Mouse (Mus musculus) urinary bladder, adult 18-20 months (tissue): Measurements from ENCODE around the gene Cldn22.
A peak's percentile ranks its signal among the peaks of the same experiment; 100 is the strongest.

Source experiments
- DNase-seq, 2 experiments: peaks; one replicate each; pipeline ENCODE4 v3.0.0; 2022; ENCODE audit warnings: low spot score in 2 of 2, mixed read lengths in 2 of 2

The Cldn22 gene

DNA sequence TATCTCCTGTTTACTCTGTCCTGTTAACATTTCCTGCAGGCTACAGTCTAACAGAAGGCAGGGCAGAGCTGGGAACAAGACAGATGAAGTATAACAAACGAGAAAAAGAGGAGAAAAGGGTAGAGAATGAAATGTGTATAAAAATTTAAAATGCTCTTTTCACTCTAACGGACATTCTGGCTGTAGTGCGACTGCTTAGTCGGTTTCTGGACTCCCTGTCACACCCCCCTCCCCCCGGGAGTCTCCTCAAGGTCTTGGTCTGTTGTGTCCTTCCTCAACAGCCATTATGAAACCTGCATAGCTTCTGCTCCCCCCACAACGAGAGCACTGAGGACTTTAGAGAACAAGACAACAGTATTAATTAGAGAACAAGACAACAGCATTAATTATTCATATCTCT is 8.3 kb downstream of the Cldn22 start:
- no peak for DNase-seq

GRCm38 (mm10) chr8:47833944-47834343 is 9.7 kb downstream of the Cldn22 start:
- no peak for DNase-seq

GRCm38 (mm10) chr8:47843063-47843462 is 18.8 kb downstream of the Cldn22 start:
- no peak for DNase-seq

GRCm38 (mm10) chr8:47843651-47844050 is 19.4 kb downstream of the Cldn22 start:
- DNase-seq, result no peak

DNA sequence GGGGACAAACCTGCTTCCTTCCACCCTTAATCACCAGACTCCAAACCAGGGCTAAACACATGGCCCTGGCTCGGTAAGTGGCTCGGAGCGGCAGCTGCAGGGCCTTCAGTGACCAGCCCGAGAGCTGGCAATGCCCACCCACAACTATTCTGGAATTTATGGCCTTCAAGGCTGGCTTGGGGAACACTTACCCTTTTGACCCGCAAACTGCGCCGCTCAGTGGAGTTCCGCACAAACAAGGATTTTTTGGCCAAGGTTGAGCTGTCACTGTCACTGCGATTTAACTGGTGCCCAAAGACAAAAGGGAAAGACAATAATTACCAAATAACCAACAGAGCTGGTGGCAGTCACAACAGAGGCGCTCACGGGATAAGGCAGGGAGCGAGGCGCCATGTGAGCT is 21.7 kb downstream of the Cldn22 start:
- no peak for DNase-seq

DNA sequence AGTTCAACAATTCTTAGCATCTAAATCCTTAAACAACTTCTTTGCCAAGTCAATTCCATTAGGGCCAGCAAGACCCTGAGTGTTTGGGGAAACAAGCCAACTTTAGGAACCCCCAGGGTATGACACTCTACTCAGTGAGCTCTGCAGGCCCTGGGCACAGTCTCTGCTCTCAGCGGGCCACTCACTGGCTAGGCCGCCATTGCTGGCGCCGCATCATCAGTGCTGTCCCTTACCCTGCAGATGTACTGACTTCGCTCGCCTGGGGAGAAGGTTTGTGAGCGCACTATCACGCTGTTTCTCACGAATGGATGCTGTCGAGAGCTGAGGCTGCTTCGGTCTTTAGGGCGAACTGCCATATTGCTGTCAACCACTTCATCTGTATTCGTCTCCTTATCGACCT is 22.9 kb downstream of the Cldn22 start:
- DNase-seq, result no peak

DNA sequence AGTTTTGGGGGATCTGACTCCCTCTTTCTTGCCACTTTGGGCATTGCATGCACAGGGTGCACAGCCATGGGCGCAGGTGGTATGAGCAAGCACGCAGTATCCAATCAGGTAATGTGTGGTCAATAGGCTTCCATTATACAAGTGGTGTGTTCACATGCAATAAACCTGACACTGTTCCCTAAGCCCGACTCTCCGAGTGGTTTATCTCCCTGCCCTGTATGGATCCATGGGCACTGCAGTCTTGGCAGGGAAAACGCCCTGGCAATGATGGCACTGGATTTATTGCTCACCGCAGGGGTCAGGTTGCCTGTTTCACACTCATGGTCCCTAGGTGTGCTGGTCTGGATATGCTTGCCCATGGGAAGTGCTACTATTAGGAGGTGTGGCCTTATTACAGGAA is 23.6 kb downstream of the Cldn22 start:
- DNase-seq, result no peak

- no peak for DNase-seq
These were observed 25.6 kb downstream of the Cldn22 start for GRCm38 (mm10) chr8:47849842-47850241.

DNA sequence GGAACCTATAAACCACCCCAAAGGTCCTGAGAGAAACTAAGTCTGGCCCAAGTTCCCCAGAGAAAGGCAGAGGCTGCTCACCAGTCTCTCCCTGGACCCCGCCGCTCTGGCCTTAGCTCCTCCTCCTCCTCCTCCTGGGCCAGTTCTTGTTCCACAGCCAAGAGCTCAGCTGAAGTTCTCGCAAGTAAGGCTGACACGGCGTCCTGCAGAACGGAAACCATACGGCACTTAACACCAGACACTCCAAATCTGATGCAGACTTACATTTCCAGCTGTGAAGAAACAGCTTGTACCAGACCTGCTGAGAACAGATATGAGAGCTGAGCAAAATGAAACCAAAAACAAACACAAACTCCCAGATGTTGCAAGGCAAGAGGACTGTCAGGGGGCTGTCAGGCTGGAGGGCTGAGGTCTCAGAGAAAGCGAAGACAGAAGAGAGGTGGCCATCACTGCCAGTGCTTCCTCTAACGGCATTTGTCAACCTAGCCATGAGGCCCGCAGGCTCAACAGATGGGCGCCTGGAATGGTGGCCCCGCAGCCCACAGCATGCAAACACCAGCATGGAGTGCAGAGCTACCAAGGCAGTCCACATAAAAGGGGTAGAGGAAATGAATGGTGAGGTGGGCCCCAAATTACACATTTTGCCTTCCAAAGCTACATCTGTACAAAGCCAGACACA is 27.7 kb downstream of the Cldn22 start:
- DNase-seq, result peak in 1 of 2 experiments; percentile 40

- no peak for DNase-seq
These were observed 28.5 kb downstream of the Cldn22 start for GRCm38 (mm10) chr8:47852737-47853136.

DNA sequence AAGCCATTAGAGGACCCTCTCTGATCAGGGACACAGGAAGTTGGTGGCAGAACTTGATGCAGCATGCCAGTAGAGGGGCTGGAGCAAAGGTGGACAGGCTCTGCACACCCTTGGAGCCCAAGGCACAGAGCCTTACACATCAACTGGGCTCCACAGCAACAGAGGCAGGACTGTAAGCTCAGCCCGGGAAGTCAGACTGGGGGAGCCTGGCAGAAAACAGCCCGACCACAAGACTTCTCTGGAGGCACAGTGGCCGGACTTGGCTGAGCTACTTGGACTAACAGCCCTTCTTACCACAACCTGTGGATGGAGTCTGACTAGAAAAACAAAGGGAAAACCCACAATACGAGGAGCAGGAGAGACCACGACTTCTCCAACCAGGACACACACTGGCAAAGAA is 29.1 kb downstream of the Cldn22 start:
- no peak for DNase-seq

- no peak for DNase-seq
These were observed 35.0 kb downstream of the Cldn22 start for GRCm38 (mm10) chr8:47859259-47859658.

DNA sequence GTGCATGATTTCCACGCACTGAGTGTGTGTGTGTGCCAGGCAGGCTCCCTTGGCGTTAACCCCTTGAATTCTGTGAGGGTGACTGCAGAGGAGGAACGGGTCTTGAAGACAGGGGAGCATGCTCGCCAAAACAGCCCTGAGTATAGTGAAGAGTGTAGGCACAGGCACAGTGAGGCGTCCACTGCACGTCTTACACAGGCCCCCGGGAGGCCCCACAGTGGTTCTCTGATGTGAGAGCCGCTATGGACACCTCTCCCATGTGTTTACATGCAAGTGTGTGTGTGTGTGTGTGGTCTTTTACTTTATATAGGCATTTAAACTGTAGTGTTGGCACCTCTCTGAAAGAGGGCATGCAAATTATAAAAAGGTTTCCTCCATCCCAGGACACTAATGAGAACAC is 42.3 kb downstream of the Cldn22 start:
- DNase-seq, result no peak

GRCm38 (mm10) chr8:47867067-47867466 is 42.8 kb downstream of the Cldn22 start:
- peak; percentile 64 to 84 for DNase-seq

DNA sequence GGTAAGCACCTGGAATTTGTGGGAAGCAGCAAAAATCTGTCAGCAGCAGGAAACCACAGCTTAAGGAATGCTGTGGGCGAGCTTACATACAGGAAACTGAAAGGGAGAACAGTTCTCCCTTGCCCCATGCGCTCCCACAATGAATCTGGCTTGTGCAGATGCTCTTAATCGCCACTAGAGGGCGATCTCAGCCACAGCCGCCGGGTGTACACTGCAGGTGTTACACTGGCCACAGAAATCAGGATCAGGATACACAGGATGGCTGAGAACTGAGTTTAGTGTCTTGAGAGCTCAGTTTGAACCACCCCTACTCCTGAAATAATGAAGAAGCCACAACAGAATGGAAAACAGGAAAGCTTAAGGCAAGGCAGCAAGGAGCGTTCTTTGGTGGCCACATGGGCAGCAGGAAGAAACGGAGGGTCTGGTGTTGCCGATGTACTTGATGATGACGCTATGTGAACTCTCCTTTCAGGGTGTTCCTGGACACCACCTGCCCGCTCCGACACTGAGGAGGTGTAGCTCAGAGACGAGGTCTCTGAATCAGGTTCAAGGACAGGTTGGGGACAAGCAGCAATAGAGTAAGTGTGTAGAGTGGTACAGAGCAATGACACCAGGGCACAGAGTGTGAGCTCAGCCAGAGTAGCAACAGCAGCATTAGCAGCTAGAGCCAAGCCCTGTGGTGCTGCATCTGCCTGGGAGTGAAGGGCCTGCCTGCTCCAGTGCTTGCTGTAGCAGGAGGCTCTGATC is 48.3 kb downstream of the Cldn22 start:
- DNase-seq, result no peak

DNA sequence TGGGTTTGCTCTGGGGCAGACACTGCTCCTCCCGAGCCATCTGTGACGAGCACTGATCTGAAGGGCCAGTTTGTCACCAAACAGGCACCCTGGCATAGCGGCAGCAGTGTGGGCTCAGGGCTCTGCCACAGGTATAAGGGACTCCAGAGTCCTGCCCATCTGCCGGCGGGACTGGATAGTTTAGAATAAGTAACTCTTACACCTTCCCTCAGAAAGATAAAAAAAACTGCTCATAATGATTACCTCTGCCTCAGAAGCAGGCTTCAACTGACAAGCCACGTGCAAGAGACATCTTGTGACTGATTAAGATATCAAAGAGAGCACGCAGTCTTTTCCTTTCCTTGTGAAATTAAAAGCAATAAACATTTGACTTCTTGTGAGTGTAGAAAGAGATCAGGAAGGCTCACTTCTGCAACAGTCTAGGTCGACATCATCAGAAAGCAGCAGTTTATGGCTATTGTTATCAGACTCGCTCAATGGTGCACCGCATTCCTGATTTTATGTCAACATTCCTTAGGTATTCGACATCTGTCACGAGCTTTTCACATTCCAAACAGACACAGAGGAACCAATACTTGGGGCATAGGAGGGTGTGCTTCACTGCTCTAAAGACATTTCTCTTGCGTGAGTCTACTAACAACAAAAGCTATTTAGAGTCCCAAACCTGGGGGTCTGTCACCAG is 50.4 kb downstream of the Cldn22 start:
- no peak for DNase-seq
